Mouse (Mus musculus) hindbrain, postnatal 0 days (tissue): Measurements from ENCODE around the gene Lurap1. TPM values are rescaled to one million over a fixed set of nuclear protein-coding genes. Genes with fewer than 3 reads are reported as not detected.

Source experiments
- ATAC-seq: fragments of 200-750 bp; cut with Nextera tagmentation; 2 replicates; pipeline ENCODE4 v1.8.0; 2017; ENCODE audit warnings: mild to moderate bottlenecking, moderate TSS enrichment, moderate library complexity
- DNase-seq: peaks from one replicate; pipeline ENCODE4 v3.0.0-alpha.2; 2015; ENCODE audit warnings: low spot score
- H3K27ac ChIP-seq: fragments of 300-500 bp; sonication (generic); 2 replicates; pipeline ENCODE4 v1.5.1; 2014; ENCODE audit warnings: mild to moderate bottlenecking
- H3K27me3 ChIP-seq: fragments of 300-500 bp; sonication (generic); 2 replicates; pipeline ENCODE4 v1.6.1; 2014; ENCODE audit warnings: low read length, mixed read lengths; ENCODE audit not compliant: insufficient read depth
- H3K36me3 ChIP-seq: fragments of 300-500 bp; sonication (generic); 2 replicates; pipeline ENCODE4 v1.6.1; 2014; ENCODE audit warnings: low read length, mixed read lengths; ENCODE audit not compliant: insufficient read depth
- H3K4me1 ChIP-seq: fragments of 300-500 bp; sonication (generic); 2 replicates; pipeline ENCODE4 v1.6.1; 2014; ENCODE audit warnings: antibody characterized with exemption, low read length, mixed read lengths; ENCODE audit not compliant: insufficient read depth
- H3K4me2 ChIP-seq: fragments of 300-500 bp; sonication (generic); 2 replicates; pipeline ENCODE4 v1.6.1; 2014; ENCODE audit warnings: low read depth, mild to moderate bottlenecking, low read length, moderate library complexity, mixed read lengths
- H3K4me3 ChIP-seq: fragments of 300-500 bp; sonication (generic); 2 replicates; pipeline ENCODE4 v1.5.1; 2014; ENCODE audit warnings: low read length
- H3K9ac ChIP-seq: fragments of 300-500 bp; sonication (generic); replicated peaks from 2 replicates; pipeline ENCODE4 v1.6.1; 2014; ENCODE audit warnings: mild to moderate bottlenecking, low read length, moderate library complexity, mixed read lengths
- H3K9me3 ChIP-seq: fragments of 300-500 bp; sonication (generic); 2 replicates; pipeline ENCODE4 v1.6.1; 2016; ENCODE audit warnings: low read length, mixed read lengths
- CTCF ChIP-seq: IDR thresholded peaks from 2 replicates; pipeline ENCODE4 v1.5.1; 2016; ENCODE audit warnings: antibody characterized with exemption, control low read depth, low read depth
- WGBS: fragments of 180-500 bp; shearing (Covaris S2); extraction: QIAGEN DNeasy Blood & Tissue Kit; methylation state at CpG from one replicate; pipeline ENCODE4 v1.1.7; 2014; 5-methylcytosine and 5-hydroxymethylcytosine counted together
- polyA plus RNA-seq: library from polyadenylated mRNA; unstranded; fragments of >200 nt; fragmentation: Nextera tagmentation; extraction: Ambion mirVana; gene quantifications from 2 replicates; pipeline ENCODE4 v1.2.1, GENCODE M21; 2015
- total RNA-seq: library from RNA; depleted of rRNA; stranded (reverse); fragments of >200 nt; gene quantifications from 2 replicates; pipeline ENCODE4 v1.2.3, GENCODE M21; 2014

The Lurap1 gene
- total and polyA plus RNA-seq, 2 experiments from 2014 or later: 4.0 to 7.9 TPM

DNA sequence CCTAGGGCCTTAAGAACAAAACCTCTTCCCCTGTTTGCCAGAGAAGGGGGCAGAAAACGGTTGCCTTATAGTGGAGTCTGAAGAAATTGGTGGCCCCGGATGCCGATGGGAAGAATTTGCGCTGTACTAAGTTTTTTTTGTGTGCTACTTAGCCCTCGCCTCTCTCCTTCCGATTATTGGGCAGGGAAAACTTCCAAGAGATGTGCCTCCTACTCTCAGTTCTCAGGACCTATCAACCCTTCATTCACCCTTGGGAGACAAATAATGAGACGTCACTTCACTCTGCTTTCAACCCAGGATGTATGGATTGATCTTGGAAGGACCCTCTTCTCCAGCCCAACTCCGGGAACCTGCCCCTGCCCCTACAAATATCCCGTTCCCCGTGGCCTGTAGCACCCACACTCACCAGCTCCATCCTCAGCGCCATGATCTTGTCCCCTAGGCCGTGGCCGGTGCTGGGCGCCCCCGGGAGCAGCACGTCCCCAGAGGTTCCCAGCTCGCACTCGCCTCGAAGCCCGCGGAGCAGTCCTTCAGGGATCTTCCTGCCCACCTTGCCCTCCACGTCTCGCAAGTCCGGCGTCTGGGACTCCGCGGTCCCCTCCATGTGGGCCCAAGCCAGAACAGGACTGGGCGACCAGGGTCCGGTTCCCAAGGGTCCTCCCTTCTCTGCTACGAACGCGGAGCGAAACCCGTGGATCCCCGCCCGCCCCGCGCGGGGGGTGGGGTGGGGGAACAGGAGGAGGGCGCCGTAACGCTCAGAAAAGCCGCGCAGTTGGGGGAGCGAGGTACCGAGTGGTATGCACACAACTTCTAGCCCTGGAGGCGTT lies 7.0 kb downstream of the Lurap1 start:
- ATAC-seq: peak; percentile 67
- Histone ChIP-seq H3K27me3 (no peaks in the 10 kb centered on the region), H3K36me3 (no peaks in the 10 kb centered on the region), H3K27ac (peak overlapping the region; percentile 11; the same call in 1 of the 2 replicates), H3K4me3 (peak overlapping the region; percentile 67), H3K4me2 (peak overlapping the region; percentile 86), H3K9me3 (no peaks in the 10 kb centered on the region), H3K9ac (peak overlapping the region; percentile 71), H3K4me1 (peaks cover 7% of the 10 kb centered on the region; the same call in 1 of the 2 replicates)
- no peak for TF ChIP-seq CTCF
- peak; percentile 71 for DNase-seq
- under 1% methylated on average over 47 of the region's 47 CpGs for WGBS

DNA sequence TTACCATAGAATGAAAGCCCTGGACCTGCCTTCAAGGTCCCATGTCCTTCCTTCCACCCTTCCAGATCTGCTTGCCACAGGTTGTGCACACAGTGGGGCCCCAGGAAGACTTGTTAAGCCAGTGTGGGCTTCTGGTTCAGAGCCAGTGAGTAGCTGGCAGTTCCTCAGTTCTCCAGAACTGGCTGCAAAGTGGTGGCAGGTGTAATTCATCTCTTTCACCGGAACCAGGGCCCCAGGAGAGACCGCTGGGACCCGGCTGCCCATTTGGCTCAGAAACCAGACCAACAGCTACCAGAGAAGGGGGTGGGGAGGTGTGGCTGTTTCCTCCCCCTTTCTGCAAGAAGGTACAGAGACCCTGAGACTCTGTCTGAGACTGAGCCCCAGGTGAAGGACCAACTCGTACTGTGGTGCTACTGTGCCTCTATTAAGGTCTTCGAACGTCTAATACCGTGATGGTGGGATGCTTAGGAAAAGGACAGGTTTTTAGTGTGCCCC lies 7.8 kb downstream of the Lurap1 start:
- 12% methylated on average over 7 of the region's 7 CpGs for WGBS

DNA sequence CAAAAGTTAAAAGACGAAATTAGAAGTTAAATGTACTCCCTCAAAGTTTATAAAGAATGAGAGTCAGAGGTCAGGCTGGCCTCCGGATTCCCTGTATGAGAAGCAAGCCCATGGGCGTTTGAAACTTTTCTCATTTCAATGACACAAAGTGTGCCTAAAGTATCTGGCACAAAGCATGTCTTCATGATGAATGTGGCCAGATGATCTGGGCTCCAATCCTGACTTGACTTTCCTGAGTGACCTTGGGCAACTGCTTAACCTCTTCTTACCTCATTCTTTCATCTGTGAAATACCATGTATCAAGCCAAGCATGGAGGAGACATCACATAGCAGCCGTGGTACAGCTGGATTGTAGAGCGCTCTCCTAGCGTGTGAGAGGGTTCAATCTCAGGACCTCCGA lies 8.9 kb downstream of the Lurap1 start:
- no peak overlapping the region for H3K4me2 ChIP-seq
- H3K9me3 ChIP-seq: no peaks in the 10 kb centered on the region
- no peak overlapping the region for H3K27ac ChIP-seq
- WGBS: 68% methylated on average over 7 of the region's 7 CpGs
- ATAC-seq: no peak
- no peak for DNase-seq
- H3K27me3 ChIP-seq: no peaks in the 10 kb centered on the region
- H3K9ac ChIP-seq: no peak overlapping the region
- H3K4me3 ChIP-seq: no peak overlapping the region
- H3K4me1 ChIP-seq: peaks cover 7% of the 10 kb centered on the region; the same call in 1 of the 2 replicates
- no peak for TF ChIP-seq CTCF
- H3K36me3 ChIP-seq: no peaks in the 10 kb centered on the region

More for the DNA sequence above, 7.8 kb downstream of the Lurap1 start:
- Histone ChIP-seq H3K9ac (peak overlapping the region; percentile 71), H3K4me3 (peak overlapping the region; percentile 67), H3K9me3 (no peaks in the 10 kb centered on the region), H3K36me3 (no peaks in the 10 kb centered on the region), H3K4me2 (peak overlapping the region; percentile 86), H3K27ac (peak overlapping the region; percentile 60), H3K4me1 (peaks cover 7% of the 10 kb centered on the region; the same call in 1 of the 2 replicates), H3K27me3 (no peaks in the 10 kb centered on the region)
- ATAC-seq: peak; percentile 39; the same call in 1 of the 2 replicates
- DNase-seq: peak; percentile 63
- no peak; the same call in 1 of the 2 replicates for TF ChIP-seq CTCF

DNA sequence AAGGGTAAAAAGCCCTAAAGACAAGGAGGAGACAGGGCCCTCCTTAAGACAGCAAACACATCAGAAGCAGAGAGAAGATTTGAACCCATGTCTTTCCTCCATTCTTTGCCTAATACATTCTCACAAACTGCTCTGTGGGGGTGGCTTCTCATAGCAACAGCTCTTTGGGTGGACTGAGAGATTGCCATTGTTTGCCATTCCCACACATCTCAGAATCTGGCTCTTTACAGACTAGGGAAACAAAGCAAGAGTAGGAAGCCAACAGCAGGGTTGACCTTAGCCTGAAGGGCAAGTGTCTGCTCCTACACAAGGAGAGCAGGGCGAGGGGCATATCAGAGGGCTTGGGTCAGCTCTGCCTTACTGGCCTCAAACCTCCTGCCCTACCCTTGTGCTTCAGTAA lies 9.4 kb downstream of the Lurap1 start:
- Histone ChIP-seq H3K9ac (no peak overlapping the region), H3K4me2 (no peak overlapping the region), H3K36me3 (no peaks in the 10 kb centered on the region), H3K27me3 (no peaks in the 10 kb centered on the region), H3K27ac (no peak overlapping the region), H3K4me1 (peaks cover 7% of the 10 kb centered on the region; the same call in 1 of the 2 replicates), H3K9me3 (no peaks in the 10 kb centered on the region), H3K4me3 (no peak overlapping the region)
- DNase-seq (no peak), ATAC-seq (no peak)
- WGBS: 69% methylated on average over 1 of the region's 1 CpGs
- TF ChIP-seq CTCF: no peak

DNA sequence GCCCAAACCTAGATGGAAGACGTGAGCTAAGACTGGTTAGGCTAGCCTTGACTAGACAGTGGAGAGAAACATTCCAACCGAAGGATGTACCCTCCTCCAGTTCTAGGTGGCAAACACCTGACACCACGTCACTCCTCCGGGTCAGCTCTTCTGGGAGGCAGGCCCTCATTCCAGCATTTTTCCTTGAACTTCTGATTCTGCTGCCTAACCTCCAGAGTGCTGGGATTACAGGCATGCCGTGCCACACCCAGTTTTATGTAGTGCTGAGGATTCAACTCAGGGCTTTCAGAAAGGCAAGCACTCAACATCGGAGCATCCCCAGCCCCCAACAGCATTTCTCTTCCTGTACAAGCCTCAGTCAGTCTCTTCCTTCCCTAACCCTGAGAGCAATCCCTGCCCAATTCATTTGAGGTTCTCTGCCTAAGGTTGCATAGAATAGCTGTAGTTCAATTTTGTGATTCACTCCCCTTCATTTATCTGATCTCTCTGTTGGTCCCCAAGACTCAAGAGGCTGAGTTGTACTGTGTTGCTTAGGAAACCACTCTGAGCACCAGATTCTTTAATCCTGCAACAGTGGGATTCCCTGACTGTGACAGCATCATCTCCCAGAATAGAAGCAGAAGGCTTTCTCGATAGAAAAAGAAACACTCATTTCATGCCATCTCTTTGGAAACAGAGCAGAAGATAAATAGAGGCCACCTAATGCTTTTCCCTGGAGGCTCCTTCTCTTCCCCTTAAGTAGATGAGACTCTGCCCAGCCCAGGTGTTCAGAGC lies 10.2 kb downstream of the Lurap1 start:
- 76% methylated on average over 7 of the region's 7 CpGs for WGBS
- DNase-seq (no peak), ATAC-seq (no peak)
- Histone ChIP-seq H3K4me3 (no peak overlapping the region), H3K27me3 (no peaks in the 10 kb centered on the region), H3K9ac (no peak overlapping the region), H3K36me3 (no peaks in the 10 kb centered on the region), H3K4me2 (no peak overlapping the region), H3K4me1 (peaks cover 7% of the 10 kb centered on the region; the same call in 1 of the 2 replicates), H3K9me3 (no peaks in the 10 kb centered on the region), H3K27ac (no peak overlapping the region)
- TF ChIP-seq CTCF: no peak

DNA sequence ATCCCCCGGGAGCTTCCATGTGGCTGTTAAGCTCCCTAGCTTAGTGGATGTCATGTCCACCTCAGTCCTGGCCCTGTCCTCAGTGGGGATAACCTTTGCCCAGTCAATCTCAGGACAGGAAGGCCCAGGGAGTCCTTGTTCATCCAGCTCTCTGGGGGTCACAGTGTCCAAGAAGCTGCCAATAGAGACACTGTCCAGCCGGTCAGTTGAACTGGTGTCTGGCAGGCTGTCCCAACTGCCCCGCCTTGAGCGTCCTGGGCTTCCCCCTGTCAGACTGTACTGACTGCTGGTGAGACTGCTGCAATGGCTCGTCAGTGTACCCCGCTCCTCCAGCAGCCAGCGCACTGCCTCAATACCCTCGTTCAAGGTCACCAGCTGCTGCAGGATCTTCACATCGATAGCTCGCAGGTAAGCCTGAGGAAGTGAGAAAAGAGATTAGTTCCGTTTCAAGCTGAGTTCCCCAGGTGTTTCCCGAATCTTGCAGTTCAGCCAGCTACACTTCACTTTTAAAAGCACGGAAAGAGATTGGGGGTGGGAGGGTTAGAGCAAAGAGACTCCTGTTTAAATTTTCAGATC lies 13.6 kb downstream of the Lurap1 start:
- no peak overlapping the region for H3K4me2 ChIP-seq
- no peaks in the 10 kb centered on the region for H3K36me3 ChIP-seq
- no peaks in the 10 kb centered on the region for H3K9me3 ChIP-seq
- H3K27ac ChIP-seq: no peak overlapping the region
- TF ChIP-seq CTCF: no peak
- ATAC-seq: no peak
- H3K4me1 ChIP-seq: no peaks in the 10 kb centered on the region
- no peak overlapping the region for H3K4me3 ChIP-seq
- DNase-seq: no peak
- no peak overlapping the region for H3K9ac ChIP-seq
- no peaks in the 10 kb centered on the region for H3K27me3 ChIP-seq
- WGBS: 50% methylated on average over 13 of the region's 13 CpGs
